In genomic region chr10:99151580-99151979, GRCm38 (mm10) we compare ENCODE assay signal across 15 mouse cellular contexts. TPM values are rescaled to one million over a fixed set of nuclear protein-coding genes. Genes with fewer than 3 reads are reported as not detected.
"Had no signal": no experiment of that assay in that cellular context is flagged by ENCODE, and none has a peak within 500 bp of the region (broad histone marks: within the 10 kb centered on the region; RNA-seq: fewer than 3 reads in every experiment).

No protein-coding gene starts in this region.

- H3K4me1 ChIP-seq: intestine, embryonic 15.5 days; limb, embryonic 10.5 days; midbrain, embryonic 12.5 days had no signal

- DNase-seq: lung, adult 2 months had no signal

- H3K36me3 ChIP-seq: intestine, embryonic 15.5 days had no signal

- H3K27ac ChIP-seq: intestine, embryonic 15.5 days; kidney, postnatal 0 days; layer of hippocampus, adult 2 months; limb, embryonic 10.5 days; midbrain, embryonic 12.5 days; stomach, postnatal 0 days had no signal

- H3K9ac ChIP-seq: intestine, embryonic 15.5 days; midbrain, embryonic 12.5 days had no signal

- H3K4me2 ChIP-seq: intestine, embryonic 15.5 days; midbrain, embryonic 12.5 days had no signal

- ATAC-seq: lung, postnatal 0 days; midbrain, embryonic 16.5 days had no signal

- H3K4me3 ChIP-seq: intestine, embryonic 15.5 days; layer of hippocampus, adult 2 months; limb, embryonic 10.5 days; megakaryocyte, embryonic 14.5 days; midbrain, embryonic 12.5 days had no signal

- H3K9me3 ChIP-seq: intestine, embryonic 15.5 days; limb, embryonic 10.5 days; megakaryocyte, embryonic 14.5 days; midbrain, embryonic 12.5 days had no signal

- H3K27me3 ChIP-seq: intestine, embryonic 15.5 days; megakaryocyte, embryonic 14.5 days; midbrain, embryonic 12.5 days had no signal

RNA-seq across cellular contexts. Expression of gene Phxr2, which starts 25.5 kb away (rescaled TPM):
- total RNA-seq: layer of hippocampus, adult 2 months; layer of hippocampus, postnatal 10 days; left cerebral cortex, postnatal 10 days had no signal
- polyA plus RNA-seq: intestine, embryonic 15.5 days; kidney, postnatal 0 days; limb, embryonic 14.5 days; lung, adult 2 months; lung, postnatal 0 days; midbrain, embryonic 12.5 days; midbrain, embryonic 16.5 days; neural tube, embryonic 14.5 days; small intestine, adult 2 months; stomach, postnatal 0 days had no signal
